Mouse (Mus musculus): ENCODE results near the gene Olfr15.

GRCm38 (mm10) chr16:3852586-3852985 lies 21.9 kb downstream of the Olfr15 start:
- TF ChIP-seq CTCF (conservative IDR thresholded peaks at IDR 0.05; ENCODE audit: low read length) (no peak), POU5F1 (IDR thresholded peaks at IDR 0.05; ENCODE audit: borderline replicate concordance, low read length) (no peak)

Data from E14TG2a.4 (cell line).